Mouse (Mus musculus): Measurements from ENCODE around the gene Cela3b. TPM values are rescaled to one million over a fixed set of nuclear protein-coding genes. Genes with fewer than 3 reads are reported as not detected.
"Not testable (repeated sequence)": the region's sequence is repeated elsewhere in the genome, so short reads cannot be mapped to it uniquely, and the experiment has no call there.

Gene Cela3b
- polyA plus RNA-seq, 1 experiment from 2014 or later, result not detected

DNA sequence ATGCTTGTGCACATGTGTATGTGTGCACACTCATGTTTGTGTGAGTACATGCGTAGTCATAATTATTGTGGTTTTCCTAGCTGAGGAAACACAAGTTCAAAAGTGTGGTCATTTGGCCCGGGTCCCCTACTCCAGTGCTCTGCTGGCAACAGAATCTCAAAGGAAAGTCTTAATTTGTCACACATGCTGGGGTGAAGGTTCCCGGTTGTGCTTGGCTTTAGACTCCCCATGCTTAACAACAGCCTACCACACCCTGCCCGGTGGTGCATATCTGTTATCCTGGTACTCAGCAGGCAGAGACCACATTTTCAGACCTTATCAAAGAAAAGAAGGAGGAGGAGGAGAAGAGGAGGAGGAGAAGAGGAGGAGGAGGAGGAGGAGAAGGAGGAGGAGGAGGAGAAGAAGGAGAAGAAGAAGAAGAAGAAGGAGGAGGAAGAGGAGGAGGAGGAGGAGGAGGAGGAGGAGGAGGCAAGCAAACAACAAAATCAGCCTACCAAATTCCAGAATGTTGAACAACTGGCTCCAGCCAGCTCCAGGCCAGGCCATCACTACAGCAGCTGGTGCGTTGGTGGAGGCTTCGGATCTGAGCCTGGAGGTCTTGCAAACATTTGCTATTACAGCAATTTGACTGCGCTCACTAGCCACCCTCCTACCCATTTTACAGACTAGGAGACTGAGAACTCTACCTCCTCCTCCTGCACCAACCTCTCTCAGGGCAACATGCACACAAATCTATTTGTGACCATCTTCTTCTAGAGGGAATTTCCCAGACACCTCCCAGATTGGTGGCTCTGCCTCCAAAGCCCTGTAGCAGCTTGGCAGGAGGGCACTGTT lies 17.2 kb upstream of the Cela3b start:
- Histone ChIP-seq H3K9ac (ENCODE audit: low read depth, low read length) (no peak overlapping the region), H3K4me3 (ENCODE audit: low read depth, low read length) (no peak overlapping the region), H3K4me1 (replicated peaks; ENCODE audit: control insufficient read depth, insufficient read depth, low read length) (peaks cover 26% of the 10 kb centered on the region), H3K36me3 (ENCODE audit: control insufficient read depth, insufficient read depth, low read length) (no peaks in the 10 kb centered on the region), H3K27ac (ENCODE audit: low read depth, low read length) (no peak overlapping the region; the same call in 1 of the 2 replicates), H3K27me3 (replicated peaks; ENCODE audit: control insufficient read depth, insufficient read depth, low read length) (no peaks in the 10 kb centered on the region), H3K4me2 (no peak overlapping the region), H3K9me3 (ENCODE audit: control insufficient read depth, low read length) (no peaks in the 10 kb centered on the region)
- ATAC-seq (replicated peaks; ENCODE audit: low FRiP score) (peak; percentile 85), DNase-seq (ENCODE audit: low spot score) (no peak)
- 54% methylated on average over 7 of the region's 7 CpGs for WGBS

DNA sequence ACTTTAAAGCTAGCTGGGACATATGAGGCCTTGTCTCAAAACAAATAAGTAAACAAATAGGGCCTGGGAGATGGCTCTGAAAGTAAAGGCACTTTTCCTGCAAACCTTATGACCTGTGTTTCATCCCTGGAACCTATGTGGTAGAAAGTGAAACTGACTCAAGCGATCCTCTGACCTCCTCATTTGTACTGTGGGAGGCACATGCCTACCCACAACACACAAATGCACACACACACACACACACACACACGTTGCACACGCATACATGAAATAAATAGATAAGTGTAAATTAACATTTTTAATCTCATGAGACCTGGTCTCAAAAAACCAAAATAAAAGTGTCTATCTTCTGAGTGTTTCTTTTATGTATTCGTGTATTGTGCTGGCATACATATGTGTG lies 15.5 kb upstream of the Cela3b start:
- Histone ChIP-seq H3K4me2 (no peak overlapping the region), H3K27me3 (replicated peaks; ENCODE audit: control insufficient read depth, insufficient read depth, low read length) (no peaks in the 10 kb centered on the region), H3K4me1 (replicated peaks; ENCODE audit: control insufficient read depth, insufficient read depth, low read length) (peaks cover 26% of the 10 kb centered on the region), H3K36me3 (ENCODE audit: control insufficient read depth, insufficient read depth, low read length) (no peaks in the 10 kb centered on the region), H3K9me3 (ENCODE audit: control insufficient read depth, low read length) (no peaks in the 10 kb centered on the region), H3K9ac (ENCODE audit: low read depth, low read length) (no peak overlapping the region), H3K27ac (ENCODE audit: low read depth, low read length) (no peak overlapping the region), H3K4me3 (ENCODE audit: low read depth, low read length) (no peak overlapping the region)
- WGBS, result 84% methylated on average over 4 of the region's 4 CpGs
- DNase-seq (ENCODE audit: low spot score), result no peak
- ATAC-seq (replicated peaks; ENCODE audit: low FRiP score), result no peak

DNA sequence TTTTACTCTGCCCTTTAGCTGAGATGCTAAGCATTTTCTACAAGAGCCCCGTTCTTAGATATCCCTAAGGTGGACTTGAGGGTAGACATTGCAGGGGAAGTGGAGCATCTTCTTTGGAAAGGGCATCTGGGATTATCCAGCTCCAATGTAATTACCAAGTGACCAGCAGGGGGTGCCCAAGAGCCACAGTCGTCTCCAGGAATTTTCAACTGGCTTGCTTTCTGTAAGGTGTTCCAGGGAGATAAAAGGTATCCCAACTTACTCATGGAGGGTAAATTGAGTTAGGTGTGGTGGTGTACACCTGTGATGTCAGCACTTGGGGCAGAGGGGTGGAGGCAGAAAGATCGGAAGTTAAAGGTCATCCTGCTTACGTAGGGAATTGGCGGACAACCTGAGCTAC lies 13.3 kb upstream of the Cela3b start:
- H3K4me3 ChIP-seq (ENCODE audit: low read depth, low read length), result no peak overlapping the region
- peak overlapping the region; percentile 39 for H3K4me2 ChIP-seq
- H3K36me3 ChIP-seq (ENCODE audit: control insufficient read depth, insufficient read depth, low read length), result no peaks in the 10 kb centered on the region
- peaks cover 24% of the 10 kb centered on the region for H3K4me1 ChIP-seq (replicated peaks; ENCODE audit: control insufficient read depth, insufficient read depth, low read length)
- H3K9ac ChIP-seq (ENCODE audit: low read depth, low read length), result no peak overlapping the region
- ATAC-seq (replicated peaks; ENCODE audit: low FRiP score) (no peak), DNase-seq (ENCODE audit: low spot score) (peak; percentile 64)
- H3K27me3 ChIP-seq (replicated peaks; ENCODE audit: control insufficient read depth, insufficient read depth, low read length), result no peaks in the 10 kb centered on the region
- no peaks in the 10 kb centered on the region for H3K9me3 ChIP-seq (ENCODE audit: control insufficient read depth, low read length)
- no peak overlapping the region for H3K27ac ChIP-seq (ENCODE audit: low read depth, low read length)
- 26% methylated on average over 5 of the region's 5 CpGs for WGBS

DNA sequence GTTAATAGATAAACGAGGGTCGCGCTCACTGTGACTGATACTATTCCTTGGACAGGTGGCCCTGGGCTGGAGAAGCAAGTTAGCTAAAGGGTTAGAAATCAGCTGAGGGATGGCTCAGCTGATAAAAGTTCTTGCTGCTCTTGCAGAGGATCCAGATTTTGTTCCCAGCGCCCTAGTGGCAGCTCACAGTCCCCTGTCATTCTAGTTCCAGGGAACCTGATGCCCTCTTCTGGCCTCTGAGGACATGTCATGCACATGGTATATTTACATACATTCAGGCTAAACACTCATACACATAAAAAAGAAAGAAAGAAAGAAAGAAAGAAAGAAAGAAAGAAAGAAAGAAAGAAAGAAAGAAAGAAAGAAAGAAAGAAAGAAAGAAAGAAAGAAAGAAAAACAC lies 11.0 kb upstream of the Cela3b start:
- Histone ChIP-seq H3K9ac (ENCODE audit: low read depth, low read length) (no peak overlapping the region), H3K4me3 (ENCODE audit: low read depth, low read length) (no peak overlapping the region), H3K9me3 (ENCODE audit: control insufficient read depth, low read length) (no peaks in the 10 kb centered on the region), H3K27ac (ENCODE audit: low read depth, low read length) (no peak overlapping the region), H3K36me3 (ENCODE audit: control insufficient read depth, insufficient read depth, low read length) (no peaks in the 10 kb centered on the region), H3K4me2 (no peak overlapping the region), H3K27me3 (replicated peaks; ENCODE audit: control insufficient read depth, insufficient read depth, low read length) (no peaks in the 10 kb centered on the region), H3K4me1 (replicated peaks; ENCODE audit: control insufficient read depth, insufficient read depth, low read length) (peaks cover 20% of the 10 kb centered on the region)
- 75% methylated on average over 4 of the region's 4 CpGs for WGBS
- no peak for DNase-seq (ENCODE audit: low spot score)
- no peak for ATAC-seq (replicated peaks; ENCODE audit: low FRiP score)

DNA sequence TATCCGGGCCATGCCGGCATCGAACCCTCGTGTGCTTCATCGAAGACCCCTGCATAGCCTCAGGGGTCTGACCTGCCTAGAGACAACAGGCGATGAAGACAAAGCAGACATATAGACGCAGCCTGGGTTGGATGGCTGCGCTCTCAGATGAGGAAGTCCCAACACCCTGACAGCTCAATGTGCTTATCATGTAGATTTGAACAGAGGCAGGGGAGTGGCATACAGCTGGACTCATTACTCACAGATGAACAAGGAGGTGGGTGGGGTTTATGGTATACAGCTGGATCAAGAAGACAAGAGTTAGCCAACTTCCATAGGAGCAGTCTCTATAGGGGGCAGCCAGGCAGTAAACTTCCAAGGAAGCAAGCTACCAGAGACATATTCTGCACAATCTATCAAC lies 8.5 kb upstream of the Cela3b start:
- Histone ChIP-seq H3K4me3 (ENCODE audit: low read depth, low read length) (no peak overlapping the region), H3K9me3 (ENCODE audit: control insufficient read depth, low read length) (no peaks in the 10 kb centered on the region), H3K27me3 (replicated peaks; ENCODE audit: control insufficient read depth, insufficient read depth, low read length) (no peaks in the 10 kb centered on the region), H3K4me2 (no peak overlapping the region), H3K9ac (ENCODE audit: low read depth, low read length) (no peak overlapping the region), H3K27ac (ENCODE audit: low read depth, low read length) (peak overlapping the region; percentile 16; the same call in 1 of the 2 replicates), H3K4me1 (replicated peaks; ENCODE audit: control insufficient read depth, insufficient read depth, low read length) (peaks cover 18% of the 10 kb centered on the region), H3K36me3 (ENCODE audit: control insufficient read depth, insufficient read depth, low read length) (no peaks in the 10 kb centered on the region)
- WGBS, result 56% methylated on average over 8 of the region's 8 CpGs
- no peak for DNase-seq (ENCODE audit: low spot score)
- ATAC-seq (replicated peaks; ENCODE audit: low FRiP score), result peak; percentile 95

DNA sequence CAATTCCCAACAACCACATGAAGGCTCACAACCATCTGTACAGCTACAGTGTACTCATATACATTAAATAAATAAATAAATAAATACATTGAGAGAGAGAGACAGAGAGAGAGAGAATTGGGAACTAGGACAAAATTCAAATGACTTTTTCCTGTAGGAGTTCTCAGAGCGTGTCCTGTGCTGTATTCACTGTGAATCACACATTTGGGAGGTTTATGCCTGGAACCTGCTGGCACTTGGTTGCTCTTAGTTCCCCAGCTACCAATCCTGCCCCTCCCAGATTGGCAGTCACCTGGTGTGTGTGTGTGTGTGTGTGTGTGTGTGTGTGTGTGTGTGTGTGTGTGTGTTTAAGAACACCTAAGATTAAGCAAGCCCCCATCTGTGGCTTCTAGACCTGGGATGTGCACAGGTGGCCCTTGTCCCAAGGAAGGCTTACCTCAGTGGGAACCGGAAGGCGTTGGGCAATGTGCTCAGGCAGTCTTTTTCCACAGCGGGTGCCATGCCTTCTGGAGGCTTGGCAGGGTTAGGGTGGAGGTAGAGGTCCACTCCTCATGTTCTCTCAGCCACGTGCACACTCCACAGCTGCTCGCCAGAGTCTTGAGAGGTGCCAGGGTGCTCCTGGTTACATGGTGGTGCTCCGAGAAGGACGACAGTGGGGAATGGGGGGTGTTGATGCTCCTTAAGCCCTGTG lies 6.8 kb upstream of the Cela3b start:
- WGBS, result 86% methylated on average over 8 of the region's 8 CpGs
- Histone ChIP-seq H3K4me2 (no peak overlapping the region), H3K9ac (ENCODE audit: low read depth, low read length) (no peak overlapping the region), H3K9me3 (ENCODE audit: control insufficient read depth, low read length) (no peaks in the 10 kb centered on the region), H3K36me3 (ENCODE audit: control insufficient read depth, insufficient read depth, low read length) (no peaks in the 10 kb centered on the region), H3K4me1 (replicated peaks; ENCODE audit: control insufficient read depth, insufficient read depth, low read length) (peaks cover 17% of the 10 kb centered on the region), H3K27me3 (replicated peaks; ENCODE audit: control insufficient read depth, insufficient read depth, low read length) (no peaks in the 10 kb centered on the region), H3K27ac (ENCODE audit: low read depth, low read length) (no peak overlapping the region), H3K4me3 (ENCODE audit: low read depth, low read length) (no peak overlapping the region)
- no peak for DNase-seq (ENCODE audit: low spot score)
- ATAC-seq (replicated peaks; ENCODE audit: low FRiP score), result no peak

DNA sequence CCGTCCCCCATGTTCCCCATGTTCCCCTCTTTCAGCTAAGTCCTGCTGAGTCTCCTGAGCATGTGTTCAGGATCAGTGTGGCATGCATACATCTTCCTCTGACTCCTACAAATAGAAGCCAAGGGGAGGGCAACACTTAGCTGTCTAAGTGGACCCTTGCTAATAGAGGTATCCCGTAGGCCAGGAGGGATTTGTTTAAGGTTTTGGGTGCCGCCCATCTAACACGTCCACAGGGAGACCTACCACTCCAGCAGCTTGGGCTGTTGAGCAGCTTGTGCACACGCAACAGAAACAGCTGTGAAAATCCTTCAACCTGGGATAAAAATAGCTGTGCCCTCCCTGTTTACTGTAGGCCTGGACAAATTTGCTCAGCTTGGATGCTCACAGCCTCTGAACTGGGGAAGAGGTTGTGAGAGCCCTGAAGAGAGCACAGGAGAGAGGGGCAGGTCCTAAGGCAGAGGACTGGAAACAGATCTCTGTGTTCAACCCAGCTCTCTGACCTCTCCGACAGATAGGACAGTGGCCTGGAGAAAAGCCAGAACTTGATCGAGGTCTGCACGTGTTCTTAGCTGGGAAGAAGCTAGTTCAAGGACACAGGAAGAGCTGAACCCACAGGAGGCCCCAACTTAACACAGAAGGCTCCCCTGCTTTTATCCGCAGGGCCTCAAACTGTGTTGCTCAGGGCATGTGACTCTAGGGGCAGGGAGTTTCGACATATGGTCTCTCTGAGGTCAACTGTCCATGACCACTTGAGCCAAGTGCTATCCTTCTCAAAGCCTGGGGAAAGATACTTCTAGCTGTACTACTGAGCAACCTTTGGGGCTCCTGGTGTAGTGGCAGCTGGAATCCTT lies 2.6 kb upstream of the Cela3b start:
- not testable (repeated sequence) for H3K9ac ChIP-seq (ENCODE audit: low read depth, low read length); H3K27me3 ChIP-seq (replicated peaks; ENCODE audit: control insufficient read depth, insufficient read depth, low read length); H3K4me1 ChIP-seq (replicated peaks; ENCODE audit: control insufficient read depth, insufficient read depth, low read length); H3K4me3 ChIP-seq (ENCODE audit: low read depth, low read length); H3K9me3 ChIP-seq (ENCODE audit: control insufficient read depth, low read length); H3K36me3 ChIP-seq (ENCODE audit: control insufficient read depth, insufficient read depth, low read length); H3K27ac ChIP-seq (ENCODE audit: low read depth, low read length); H3K4me2 ChIP-seq; ATAC-seq (replicated peaks; ENCODE audit: low FRiP score); DNase-seq (ENCODE audit: low spot score)
- WGBS, result 64% methylated on average over 10 of the region's 10 CpGs

DNA sequence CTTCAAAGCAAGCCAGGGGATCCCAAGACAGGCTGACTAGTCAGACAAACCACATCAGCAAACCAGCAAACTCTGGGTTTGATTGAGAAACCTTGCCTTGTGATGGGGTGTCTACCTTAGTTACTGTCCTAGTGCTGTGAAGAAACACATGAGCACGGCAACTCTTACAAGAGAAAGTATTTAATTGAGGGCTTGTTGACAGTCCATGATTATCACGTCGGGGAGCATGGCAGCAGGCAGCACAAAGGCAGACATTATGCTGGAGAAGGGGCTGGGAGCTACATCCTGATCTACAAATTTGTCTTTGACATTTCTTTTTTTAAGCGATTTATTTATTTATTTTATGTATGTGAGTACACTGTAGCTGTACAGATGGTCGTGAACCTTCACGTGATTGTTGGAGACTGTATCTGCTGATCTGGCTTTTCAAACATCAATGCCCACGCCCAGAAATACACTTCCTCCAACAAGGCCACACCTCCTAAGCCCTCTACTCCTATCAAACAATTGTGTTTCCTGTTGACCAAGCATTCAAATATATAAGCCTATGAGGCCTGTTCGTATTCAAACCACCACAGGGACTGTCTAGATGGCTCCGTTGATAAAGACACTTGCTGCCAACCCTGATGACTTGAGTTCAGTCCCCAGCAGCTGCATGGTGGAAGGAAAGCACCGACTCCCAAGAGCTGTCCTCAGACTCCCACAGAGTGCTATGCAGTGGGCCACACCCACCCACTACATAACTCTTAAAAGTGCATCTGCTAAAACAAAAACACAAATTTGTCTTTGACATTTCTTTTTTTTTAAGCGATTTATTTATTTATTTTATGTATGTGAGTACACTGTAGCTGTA lies 12.4 kb downstream of the Cela3b start:
- 57% methylated on average over 11 of the region's 11 CpGs for WGBS
- Histone ChIP-seq H3K27me3 (replicated peaks; ENCODE audit: control insufficient read depth, insufficient read depth, low read length) (no peaks in the 10 kb centered on the region), H3K4me1 (replicated peaks; ENCODE audit: control insufficient read depth, insufficient read depth, low read length) (no peaks in the 10 kb centered on the region), H3K4me3 (ENCODE audit: low read depth, low read length) (no peak overlapping the region), H3K9me3 (ENCODE audit: control insufficient read depth, low read length) (no peaks in the 10 kb centered on the region), H3K27ac (ENCODE audit: low read depth, low read length) (no peak overlapping the region), H3K4me2 (no peak overlapping the region), H3K9ac (ENCODE audit: low read depth, low read length) (no peak overlapping the region), H3K36me3 (ENCODE audit: control insufficient read depth, insufficient read depth, low read length) (no peaks in the 10 kb centered on the region)
- no peak for ATAC-seq (replicated peaks; ENCODE audit: low FRiP score)
- DNase-seq (ENCODE audit: low spot score), result no peak

Data from liver, embryonic 11.5 days (tissue).